Mouse (Mus musculus): ENCODE measurements at regions not wholly inside any gene's neighbourhood (a gene's known extent, or its start where the extent isn't known, plus 50 kb on each side); places are given as distances from the start of the nearest gene placed in this dataset.

GRCm38 (mm10) chr13:54285968-54286367 lies 85.2 kb upstream of the Cplx2 start:
- ChIA-PET CTCF (no interaction called here), POLR2A (no interaction called here)

DNA sequence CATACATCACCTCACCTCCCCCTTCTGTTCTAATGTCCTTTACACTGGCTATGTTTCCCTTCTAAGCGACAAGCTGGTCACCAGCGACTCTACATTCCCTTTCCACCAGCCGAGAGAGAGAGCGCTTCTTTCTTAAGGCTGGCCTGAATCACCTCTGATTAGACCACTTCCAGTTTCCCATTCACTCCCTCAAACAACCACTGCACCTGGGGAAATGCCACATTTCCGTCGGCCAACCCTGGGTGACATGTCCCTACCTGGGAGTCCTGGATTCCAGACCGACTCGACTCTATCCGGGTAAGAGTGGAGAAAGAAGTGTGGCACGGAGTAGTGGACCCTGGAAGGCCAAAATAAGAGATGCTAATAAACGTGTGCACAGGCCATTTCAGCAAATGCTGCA lies 84.5 kb upstream of the Cplx2 start:
- ChIA-PET POLR2A (no interaction called here), CTCF (interaction anchor here in 1 of 4 experiments (0.7 kb wide), 1 partner anchor 399 kb away, joined by 3 read pairs; no protein-coding TSS in a partner anchor)

DNA sequence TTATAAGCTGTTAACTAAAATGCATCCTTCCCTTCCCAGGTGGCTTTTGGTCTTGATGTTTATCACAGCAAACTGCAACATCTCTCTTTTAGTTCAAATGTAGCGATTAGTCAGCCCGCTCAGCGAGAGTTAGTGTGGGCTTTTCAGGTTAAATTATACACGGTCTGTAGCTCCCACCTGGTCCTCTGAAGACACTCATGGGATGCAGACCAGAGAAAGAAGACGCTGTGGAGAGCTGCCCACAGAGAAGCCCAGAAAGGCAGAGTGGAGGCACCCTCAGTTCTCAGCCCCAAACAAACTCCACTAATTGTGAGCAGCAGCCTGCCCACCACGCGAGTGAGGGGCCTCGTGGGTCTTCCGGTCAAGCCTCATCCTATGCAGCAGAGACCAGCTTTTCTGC lies 81.1 kb upstream of the Cplx2 start:
- POLR2A ChIA-PET, result interaction anchor here in 1 of 4 experiments (1.3 kb wide), 1 partner anchor 12 kb away, joined by 4 read pairs; no protein-coding TSS in a partner anchor
- CTCF ChIA-PET, result interaction anchor here in 1 of 4 experiments (1.2 kb wide), 1 partner anchor 157 kb away, joined by 3 read pairs; no protein-coding TSS in a partner anchor

- ChIA-PET POLR2A (interaction anchor here in 1 of 4 experiments (2.1 kb wide), 1 partner anchor 11 kb away, joined by 9 read pairs; no protein-coding TSS in a partner anchor), CTCF (no interaction called here)
These were observed 78.8 kb upstream of the Cplx2 start for GRCm38 (mm10) chr13:54292394-54292793.

- ChIA-PET POLR2A (interaction anchor here in 1 of 4 experiments (2.1 kb wide), 1 partner anchor 10 kb away, joined by 9 read pairs; no protein-coding TSS in a partner anchor), CTCF (no interaction called here)
These were observed 78.1 kb upstream of the Cplx2 start for GRCm38 (mm10) chr13:54293006-54293405.

- POLR2A ChIA-PET, result no interaction called here
- CTCF ChIA-PET, result interaction anchor here in 2 of 4 experiments (0.5 to 0.6 kb wide), 3 partner anchors 99 to 1176 kb away, joined by 3 to 15 read pairs (median 3); no protein-coding TSS in a partner anchor
These were observed 75.5 kb upstream of the Cplx2 start for GRCm38 (mm10) chr13:54295475-54296259.

GRCm38 (mm10) chr13:54296260-54296555 lies 74.9 kb upstream of the Cplx2 start:
- CTCF ChIA-PET, result interaction anchor here in 1 of 4 experiments (0.6 kb wide), 1 partner anchor 1176 kb away, joined by 3 read pairs; no protein-coding TSS in a partner anchor
- POLR2A ChIA-PET, result no interaction called here

DNA sequence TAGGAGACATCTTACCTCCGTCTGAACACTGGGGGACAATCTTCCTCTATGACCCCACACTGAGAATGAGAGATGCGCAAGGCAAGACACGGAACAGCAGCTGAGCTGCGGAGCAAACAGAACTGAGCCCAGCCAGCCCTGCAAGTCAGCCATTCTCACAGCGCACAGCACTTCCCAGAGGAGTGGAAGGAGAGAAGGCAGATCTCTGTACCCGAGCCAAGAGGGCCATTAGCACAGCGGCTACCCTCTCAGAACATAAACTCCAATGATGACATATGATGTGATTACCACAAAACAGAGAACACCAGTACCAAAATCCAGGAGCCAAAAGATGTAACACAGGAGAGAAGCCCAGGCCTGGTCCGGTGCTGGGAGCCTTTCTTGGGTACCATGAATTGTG lies 72.3 kb upstream of the Cplx2 start:
- ChIA-PET CTCF (interaction anchor here in 1 of 4 experiments (0.5 kb wide), 1 partner anchor 41 kb away, joined by 3 read pairs; no protein-coding TSS in a partner anchor), POLR2A (no interaction called here)

- ChIA-PET POLR2A (interaction anchor here in 1 of 4 experiments (1.5 kb wide), 1 partner anchor 10 kb away, joined by 4 read pairs; no protein-coding TSS in a partner anchor), CTCF (interaction anchor here in 1 of 4 experiments (0.5 kb wide), 1 partner anchor 41 kb away, joined by 3 read pairs; no protein-coding TSS in a partner anchor)
These were observed 71.9 kb upstream of the Cplx2 start for GRCm38 (mm10) chr13:54299295-54299694.

GRCm38 (mm10) chr13:54301110-54301509 lies 70.0 kb upstream of the Cplx2 start:
- CTCF ChIA-PET, result interaction anchor here in 2 of 4 experiments (0.8 to 3.2 kb wide), 2 partner anchors 72 kb away, joined by 3 to 12 read pairs; no protein-coding TSS in a partner anchor
- POLR2A ChIA-PET, result no interaction called here

DNA sequence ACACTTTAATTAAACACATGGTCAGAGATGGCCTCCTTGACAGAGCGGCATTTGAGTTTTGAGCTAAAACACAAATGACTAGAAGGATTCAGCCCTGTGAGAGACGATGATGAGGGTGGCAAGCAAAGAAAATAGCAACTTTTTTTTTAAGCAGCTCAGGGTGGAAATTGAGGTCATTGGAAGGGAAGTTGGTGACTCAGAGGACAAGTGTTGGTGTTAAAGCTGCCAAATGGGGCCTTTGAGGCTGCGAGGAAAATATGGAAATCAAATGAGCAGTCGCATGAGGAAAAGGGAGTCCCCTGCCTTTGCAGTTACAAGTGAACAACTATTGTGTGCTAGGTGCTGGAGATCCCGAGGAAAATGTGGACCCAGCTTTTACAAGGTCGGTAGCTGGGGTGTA lies 69.5 kb upstream of the Cplx2 start:
- ChIA-PET CTCF (interaction anchor here in 2 of 4 experiments (0.8 to 3.2 kb wide), 5 partner anchors 18 to 188 kb away, joined by 3 to 12 read pairs (median 7); no protein-coding TSS in a partner anchor), POLR2A (interaction anchor here in 2 of 4 experiments (1.1 to 2.8 kb wide), 4 partner anchors 19 to 203 kb away, joined by 3 to 19 read pairs (median 4); partner anchors contain the start of gene Thoc3 (in 1 of the 2))

- ChIA-PET POLR2A (interaction anchor here (0.6 to 2.8 kb wide), 25 partner anchors 9 to 1137 kb away, joined by 3 to 21 read pairs (median 4); partner anchors contain the start of genes Thoc3 (in 2 of the 4), Cplx2 (in 1 of the 4) and Simc1 (in 1 of the 4)), CTCF (interaction anchor here in 3 of 4 experiments (0.5 to 3.2 kb wide), 11 partner anchors 17 to 1365 kb away, joined by 3 to 12 read pairs (median 6); no protein-coding TSS in a partner anchor)
These were observed 68.6 kb upstream of the Cplx2 start for GRCm38 (mm10) chr13:54302351-54303070.

GRCm38 (mm10) chr13:54303071-54303924 lies 67.9 kb upstream of the Cplx2 start:
- ChIA-PET POLR2A (interaction anchor here (0.6 to 2.8 kb wide), 37 partner anchors 10 to 1138 kb away, joined by 3 to 21 read pairs (median 4); partner anchors contain the start of genes Thoc3 (in 2 of the 4), Cplx2 (in 1 of the 4) and Simc1 (in 1 of the 4)), CTCF (interaction anchor here (0.5 to 3.2 kb wide), 15 partner anchors 8 to 1366 kb away, joined by 3 to 12 read pairs (median 4); no protein-coding TSS in a partner anchor)

DNA sequence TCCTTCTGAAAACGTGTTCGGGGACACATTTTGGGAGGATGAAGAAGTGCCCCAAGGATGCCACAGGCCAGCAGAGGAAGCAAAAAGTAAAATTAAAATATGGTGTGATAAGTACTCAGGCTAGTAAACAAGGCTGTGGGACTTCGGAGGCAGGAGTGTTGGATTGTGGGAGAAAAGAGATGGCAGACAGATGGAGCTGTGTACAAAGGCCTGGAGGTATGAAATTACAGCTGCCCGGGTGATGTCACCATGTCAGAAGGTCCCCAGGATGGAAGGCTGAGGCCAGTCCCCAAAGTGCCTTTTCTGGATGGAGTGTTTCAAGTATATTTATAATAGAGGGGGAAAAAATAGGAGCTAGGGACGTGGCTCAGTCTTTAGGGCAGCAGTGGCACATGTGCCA lies 66.9 kb upstream of the Cplx2 start:
- POLR2A ChIA-PET, result interaction anchor here in 3 of 4 experiments (0.6 to 2.8 kb wide), 18 partner anchors 9 to 536 kb away, joined by 3 to 21 read pairs (median 5); partner anchors contain the start of genes Cplx2 (in 1 of the 3) and Rnf44 (in 1 of the 3)
- CTCF ChIA-PET, result interaction anchor here in 3 of 4 experiments (1.0 to 2.3 kb wide), 4 partner anchors 16 to 143 kb away, joined by 3 to 12 read pairs (median 4); no protein-coding TSS in a partner anchor

GRCm38 (mm10) chr13:54308591-54308990 lies 62.6 kb upstream of the Cplx2 start:
- ChIA-PET CTCF (interaction anchor here in 1 of 4 experiments (2.8 kb wide), 1 partner anchor 12 kb away, joined by 12 read pairs; no protein-coding TSS in a partner anchor), POLR2A (interaction anchor here in 1 of 4 experiments (0.7 kb wide), 1 partner anchor 92 kb away, joined by 3 read pairs; no protein-coding TSS in a partner anchor)

DNA sequence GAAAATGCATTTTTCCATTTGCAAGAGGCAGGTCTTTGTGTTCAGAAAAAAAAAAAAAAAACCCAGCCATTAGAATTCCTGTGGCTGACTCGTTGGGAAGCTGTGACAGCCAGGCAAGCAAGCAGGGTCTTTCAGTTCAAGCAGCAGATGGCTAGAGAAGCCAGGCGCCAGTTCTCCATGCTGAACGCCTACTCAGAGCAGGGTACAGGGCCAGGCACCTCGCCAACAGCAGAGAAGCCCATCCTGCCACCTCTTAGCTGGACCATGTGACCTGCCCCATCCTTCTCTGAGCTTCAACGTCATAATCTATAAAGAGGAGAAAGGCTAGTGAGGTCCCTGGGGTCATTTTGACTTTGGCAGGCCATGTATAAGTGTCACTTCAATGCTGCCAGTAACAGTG lies 61.8 kb upstream of the Cplx2 start:
- POLR2A ChIA-PET, result interaction anchor here in 2 of 4 experiments (0.7 to 1.2 kb wide), 2 partner anchors 9 to 13 kb away, joined by 3 to 4 read pairs; no protein-coding TSS in a partner anchor
- CTCF ChIA-PET, result interaction anchor here in 1 of 4 experiments (2.8 kb wide), 1 partner anchor 11 kb away, joined by 12 read pairs; no protein-coding TSS in a partner anchor

- CTCF ChIA-PET, result interaction anchor here in 3 of 4 experiments (0.6 to 2.8 kb wide), 4 partner anchors 10 to 196 kb away, joined by 3 to 12 read pairs (median 6); no protein-coding TSS in a partner anchor
- POLR2A ChIA-PET, result interaction anchor here in 2 of 4 experiments (1.0 to 1.2 kb wide), 2 partner anchors 12 to 13 kb away, joined by 3 to 4 read pairs; no protein-coding TSS in a partner anchor
These were observed 61.0 kb upstream of the Cplx2 start for GRCm38 (mm10) chr13:54310144-54310543.

Data from embryonic stem cell, embryonic (primary cell).